Mouse (Mus musculus) right cerebral cortex, postnatal 36 days (tissue): ENCODE data around the gene Lcmt1.

ENCODE experiments used
- DNase-seq, 2 experiments: peaks; one replicate each; pipeline ENCODE4 v3.0.0; 2022; ENCODE audit warnings: low spot score in 2 of 2, mixed read lengths in 1 of 2

The Lcmt1 gene

GRCm38 (mm10) chr7:123399286-123399685 is 29.7 kb downstream of the Lcmt1 start:
- DNase-seq, result no peak

- no peak for DNase-seq
These were observed 31.5 kb downstream of the Lcmt1 start for GRCm38 (mm10) chr7:123401121-123401520.

- DNase-seq, result no peak
These were observed 34.6 kb downstream of the Lcmt1 start for GRCm38 (mm10) chr7:123404198-123404597.

GRCm38 (mm10) chr7:123405619-123406018 is 36.0 kb downstream of the Lcmt1 start:
- DNase-seq, result no peak

GRCm38 (mm10) chr7:123406988-123407387 is 37.4 kb downstream of the Lcmt1 start:
- DNase-seq, result no peak

- no peak for DNase-seq
These were observed 40.9 kb downstream of the Lcmt1 start for GRCm38 (mm10) chr7:123410502-123410901.

GRCm38 (mm10) chr7:123411109-123411508 is 41.5 kb downstream of the Lcmt1 start:
- peak; percentile 65 to 70 for DNase-seq

GRCm38 (mm10) chr7:123412143-123412542 is 42.6 kb downstream of the Lcmt1 start:
- peak in 1 of 2 experiments; percentile 13 for DNase-seq

GRCm38 (mm10) chr7:123416803-123417202 is 47.2 kb downstream of the Lcmt1 start:
- no peak for DNase-seq

GRCm38 (mm10) chr7:123417661-123418060 is 48.1 kb downstream of the Lcmt1 start:
- DNase-seq, result no peak

- no peak for DNase-seq
These were observed 50.4 kb downstream of the Lcmt1 start for GRCm38 (mm10) chr7:123419984-123420383.

- no peak for DNase-seq
These were observed 52.4 kb downstream of the Lcmt1 start for GRCm38 (mm10) chr7:123421958-123422357.

- DNase-seq, result no peak
These were observed 54.7 kb downstream of the Lcmt1 start for GRCm38 (mm10) chr7:123424281-123424680.

GRCm38 (mm10) chr7:123425134-123425757 is 55.7 kb downstream of the Lcmt1 start:
- DNase-seq, result no peak

- no peak for DNase-seq
These were observed 60.2 kb downstream of the Lcmt1 start for GRCm38 (mm10) chr7:123429624-123430410.

GRCm38 (mm10) chr7:123430411-123430705 is 60.8 kb downstream of the Lcmt1 start:
- DNase-seq, result no peak

- DNase-seq, result no peak
These were observed 61.6 kb downstream of the Lcmt1 start for GRCm38 (mm10) chr7:123431206-123431605.

- DNase-seq, result no peak
These were observed 72.5 kb downstream of the Lcmt1 start for GRCm38 (mm10) chr7:123442079-123442478.

GRCm38 (mm10) chr7:123448794-123449193 is 79.2 kb downstream of the Lcmt1 start:
- no peak for DNase-seq

- DNase-seq, result no peak
These were observed 80.1 kb downstream of the Lcmt1 start for GRCm38 (mm10) chr7:123449676-123450075.

GRCm38 (mm10) chr7:123450515-123450914 is 80.9 kb downstream of the Lcmt1 start:
- DNase-seq, result no peak

- DNase-seq, result no peak
These were observed 83.0 kb downstream of the Lcmt1 start for GRCm38 (mm10) chr7:123452551-123452950.

- DNase-seq, result no peak
These were observed 83.5 kb downstream of the Lcmt1 start for GRCm38 (mm10) chr7:123453066-123453465.
